Mouse (Mus musculus): ENCODE measurements around the gene Nhlrc1. TPM values are rescaled to one million over a fixed set of nuclear protein-coding genes. Genes with fewer than 3 reads are reported as not detected.

Gene Nhlrc1
- polyA plus RNA-seq (2014; fragmentation: Nextera tagmentation; extraction: Ambion mirVana): 2.7 and 2.8 TPM in 2 replicates

- WGBS (ENCODE audit: insufficient replicate concordance): 4% methylated on average over 66 of the region's 73 CpGs
- H3K27ac ChIP-seq (ENCODE audit: low read depth, low read length): no peak within 1 kb of the TSS
- peak within 1 kb of the TSS; percentile 77 for H3K4me2 ChIP-seq
- H3K36me3 ChIP-seq (ENCODE audit: control insufficient read depth, insufficient read depth, low read length): no peaks in the 10 kb centered on the region
- H3K27me3 ChIP-seq (ENCODE audit: control insufficient read depth, insufficient read depth, low read length): peaks cover 5% of the 10 kb centered on the region; the same call in 1 of the 2 replicates
- peaks cover 8% of the 10 kb centered on the region for H3K9me3 ChIP-seq (replicated peaks; ENCODE audit: control insufficient read depth, low read length)
- H3K9ac ChIP-seq (ENCODE audit: low read depth, low read length): peak within 1 kb of the TSS; percentile 58
- peak; percentile 65; the same call in 1 of the 2 replicates for ATAC-seq (replicated peaks; ENCODE audit: insufficient number of reproducible peaks, low FRiP score, low TSS enrichment)
- peak within 1 kb of the TSS; percentile 47 for H3K4me3 ChIP-seq (ENCODE audit: low read depth, low read length)
- H3K4me1 ChIP-seq (ENCODE audit: control insufficient read depth, insufficient read depth, low read length): 0 out of 2 replicates have a peak, but pooled peaks cover 3% of the 10 kb centered on the region
Measured at GRCm38 (mm10) chr13:47014334-47015194, at the start of gene Nhlrc1. Nhlrc1 (minus strand) TSS chr13:47014850.

GRCm38 (mm10) chr13:47063985-47064760 lies 49.5 kb upstream of the Nhlrc1 start:
- Histone ChIP-seq H3K27ac (ENCODE audit: low read depth, low read length) (no peak overlapping the region), H3K4me1 (ENCODE audit: control insufficient read depth, insufficient read depth, low read length) (no peaks in the 10 kb centered on the region), H3K9ac (ENCODE audit: low read depth, low read length) (no peak overlapping the region), H3K27me3 (ENCODE audit: control insufficient read depth, insufficient read depth, low read length) (no peaks in the 10 kb centered on the region), H3K4me3 (ENCODE audit: low read depth, low read length) (no peak overlapping the region), H3K4me2 (no peak overlapping the region), H3K9me3 (replicated peaks; ENCODE audit: control insufficient read depth, low read length) (no peaks in the 10 kb centered on the region), H3K36me3 (ENCODE audit: control insufficient read depth, insufficient read depth, low read length) (no peaks in the 10 kb centered on the region)
- WGBS (ENCODE audit: insufficient replicate concordance): 81% methylated on average over 15 of the region's 15 CpGs
- no peak for ATAC-seq (replicated peaks; ENCODE audit: insufficient number of reproducible peaks, low FRiP score, low TSS enrichment)

GRCm38 (mm10) chr13:47062756-47063155 lies 48.1 kb upstream of the Nhlrc1 start:
- H3K4me3 ChIP-seq (ENCODE audit: low read depth, low read length): no peak overlapping the region
- no peak for ATAC-seq (replicated peaks; ENCODE audit: insufficient number of reproducible peaks, low FRiP score, low TSS enrichment)
- no peak overlapping the region for H3K9ac ChIP-seq (ENCODE audit: low read depth, low read length)
- no peak overlapping the region for H3K27ac ChIP-seq (ENCODE audit: low read depth, low read length)
- no peaks in the 10 kb centered on the region for H3K27me3 ChIP-seq (ENCODE audit: control insufficient read depth, insufficient read depth, low read length)
- H3K4me2 ChIP-seq: no peak overlapping the region
- no peaks in the 10 kb centered on the region for H3K9me3 ChIP-seq (replicated peaks; ENCODE audit: control insufficient read depth, low read length)
- no peaks in the 10 kb centered on the region for H3K4me1 ChIP-seq (ENCODE audit: control insufficient read depth, insufficient read depth, low read length)
- 92% methylated on average over 17 of the region's 17 CpGs for WGBS (ENCODE audit: insufficient replicate concordance)
- H3K36me3 ChIP-seq (ENCODE audit: control insufficient read depth, insufficient read depth, low read length): no peaks in the 10 kb centered on the region

- H3K27ac ChIP-seq (ENCODE audit: low read depth, low read length): no peak overlapping the region
- WGBS (ENCODE audit: insufficient replicate concordance): 84% methylated on average over 5 of the region's 5 CpGs
- no peaks in the 10 kb centered on the region for H3K36me3 ChIP-seq (ENCODE audit: control insufficient read depth, insufficient read depth, low read length)
- no peak for ATAC-seq (replicated peaks; ENCODE audit: insufficient number of reproducible peaks, low FRiP score, low TSS enrichment)
- no peaks in the 10 kb centered on the region for H3K27me3 ChIP-seq (ENCODE audit: control insufficient read depth, insufficient read depth, low read length)
- H3K4me2 ChIP-seq: no peak overlapping the region
- H3K9me3 ChIP-seq (replicated peaks; ENCODE audit: control insufficient read depth, low read length): no peaks in the 10 kb centered on the region
- no peak overlapping the region for H3K4me3 ChIP-seq (ENCODE audit: low read depth, low read length)
- H3K9ac ChIP-seq (ENCODE audit: low read depth, low read length): no peak overlapping the region
- no peaks in the 10 kb centered on the region for H3K4me1 ChIP-seq (ENCODE audit: control insufficient read depth, insufficient read depth, low read length)
Measured at GRCm38 (mm10) chr13:47056781-47057180, 42.1 kb upstream of the Nhlrc1 start.

- Histone ChIP-seq H3K9me3 (replicated peaks; ENCODE audit: control insufficient read depth, low read length) (no peaks in the 10 kb centered on the region), H3K36me3 (ENCODE audit: control insufficient read depth, insufficient read depth, low read length) (no peaks in the 10 kb centered on the region), H3K4me3 (ENCODE audit: low read depth, low read length) (no peak overlapping the region), H3K9ac (ENCODE audit: low read depth, low read length) (no peak overlapping the region), H3K4me2 (no peak overlapping the region), H3K27me3 (ENCODE audit: control insufficient read depth, insufficient read depth, low read length) (no peaks in the 10 kb centered on the region), H3K27ac (ENCODE audit: low read depth, low read length) (no peak overlapping the region), H3K4me1 (ENCODE audit: control insufficient read depth, insufficient read depth, low read length) (no peaks in the 10 kb centered on the region)
- 83% methylated on average over 11 of the region's 11 CpGs for WGBS (ENCODE audit: insufficient replicate concordance)
- ATAC-seq (replicated peaks; ENCODE audit: insufficient number of reproducible peaks, low FRiP score, low TSS enrichment): no peak
Measured at GRCm38 (mm10) chr13:47056126-47056525, 41.5 kb upstream of the Nhlrc1 start.

GRCm38 (mm10) chr13:47053971-47054370 lies 39.3 kb upstream of the Nhlrc1 start:
- Histone ChIP-seq H3K4me3 (ENCODE audit: low read depth, low read length) (no peak overlapping the region), H3K4me2 (no peak overlapping the region), H3K4me1 (ENCODE audit: control insufficient read depth, insufficient read depth, low read length) (peaks cover 8% of the 10 kb centered on the region), H3K36me3 (ENCODE audit: control insufficient read depth, insufficient read depth, low read length) (no peaks in the 10 kb centered on the region), H3K27me3 (ENCODE audit: control insufficient read depth, insufficient read depth, low read length) (no peaks in the 10 kb centered on the region), H3K9ac (ENCODE audit: low read depth, low read length) (no peak overlapping the region), H3K9me3 (replicated peaks; ENCODE audit: control insufficient read depth, low read length) (no peaks in the 10 kb centered on the region), H3K27ac (ENCODE audit: low read depth, low read length) (no peak overlapping the region)
- ATAC-seq (replicated peaks; ENCODE audit: insufficient number of reproducible peaks, low FRiP score, low TSS enrichment): no peak
- WGBS (ENCODE audit: insufficient replicate concordance): 85% methylated on average over 10 of the region's 10 CpGs

GRCm38 (mm10) chr13:47050009-47050408 lies 35.4 kb upstream of the Nhlrc1 start:
- 38% methylated on average over 4 of the region's 4 CpGs for WGBS (ENCODE audit: insufficient replicate concordance)
- Histone ChIP-seq H3K9ac (ENCODE audit: low read depth, low read length) (no peak overlapping the region), H3K36me3 (ENCODE audit: control insufficient read depth, insufficient read depth, low read length) (no peaks in the 10 kb centered on the region), H3K4me3 (ENCODE audit: low read depth, low read length) (no peak overlapping the region), H3K9me3 (replicated peaks; ENCODE audit: control insufficient read depth, low read length) (no peaks in the 10 kb centered on the region), H3K27me3 (ENCODE audit: control insufficient read depth, insufficient read depth, low read length) (no peaks in the 10 kb centered on the region), H3K4me2 (no peak overlapping the region), H3K4me1 (ENCODE audit: control insufficient read depth, insufficient read depth, low read length) (peaks cover 8% of the 10 kb centered on the region), H3K27ac (ENCODE audit: low read depth, low read length) (no peak overlapping the region)
- no peak for ATAC-seq (replicated peaks; ENCODE audit: insufficient number of reproducible peaks, low FRiP score, low TSS enrichment)

GRCm38 (mm10) chr13:47047996-47048395 lies 33.3 kb upstream of the Nhlrc1 start:
- Histone ChIP-seq H3K4me3 (ENCODE audit: low read depth, low read length) (no peak overlapping the region), H3K4me2 (no peak overlapping the region), H3K9me3 (replicated peaks; ENCODE audit: control insufficient read depth, low read length) (no peaks in the 10 kb centered on the region), H3K27ac (ENCODE audit: low read depth, low read length) (no peak overlapping the region), H3K36me3 (ENCODE audit: control insufficient read depth, insufficient read depth, low read length) (no peaks in the 10 kb centered on the region), H3K9ac (ENCODE audit: low read depth, low read length) (no peak overlapping the region), H3K4me1 (ENCODE audit: control insufficient read depth, insufficient read depth, low read length) (peaks cover 15% of the 10 kb centered on the region), H3K27me3 (ENCODE audit: control insufficient read depth, insufficient read depth, low read length) (no peaks in the 10 kb centered on the region)
- WGBS (ENCODE audit: insufficient replicate concordance): 82% methylated on average over 4 of the region's 4 CpGs
- ATAC-seq (replicated peaks; ENCODE audit: insufficient number of reproducible peaks, low FRiP score, low TSS enrichment): no peak
